Mouse (Mus musculus) A20 (cell line): ENCODE measurements at regions not wholly inside any gene's neighbourhood (a gene's known extent, or its start where the extent isn't known, plus 50 kb on each side); places are given as distances from the start of the nearest gene placed in this dataset.

Experiments used
- DNase-seq: peaks from one replicate; pipeline ENCODE4 v3.0.0-alpha.2; 2011; ENCODE audit warnings: low read depth, low spot score

DNA sequence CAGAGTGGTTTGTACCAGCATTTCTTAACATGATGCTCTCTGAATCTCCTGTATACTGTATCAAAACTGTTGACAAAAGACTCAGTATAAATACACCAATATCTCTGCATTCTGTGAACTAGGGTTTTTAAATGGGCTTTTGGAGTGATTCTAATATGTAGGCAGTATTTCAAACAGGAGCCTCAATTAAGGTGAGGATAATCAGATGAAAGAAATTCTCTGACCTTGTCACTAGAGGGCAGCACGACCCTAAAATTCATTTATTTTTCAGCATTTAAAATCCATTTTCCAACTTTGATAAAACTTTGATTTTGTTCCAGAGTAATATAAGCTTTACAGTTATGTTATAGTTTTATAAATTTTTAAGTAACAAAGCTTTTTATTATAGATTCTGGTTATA is 114.5 kb downstream of the Rfx6 start:
- DNase-seq = peak; percentile 28

DNA sequence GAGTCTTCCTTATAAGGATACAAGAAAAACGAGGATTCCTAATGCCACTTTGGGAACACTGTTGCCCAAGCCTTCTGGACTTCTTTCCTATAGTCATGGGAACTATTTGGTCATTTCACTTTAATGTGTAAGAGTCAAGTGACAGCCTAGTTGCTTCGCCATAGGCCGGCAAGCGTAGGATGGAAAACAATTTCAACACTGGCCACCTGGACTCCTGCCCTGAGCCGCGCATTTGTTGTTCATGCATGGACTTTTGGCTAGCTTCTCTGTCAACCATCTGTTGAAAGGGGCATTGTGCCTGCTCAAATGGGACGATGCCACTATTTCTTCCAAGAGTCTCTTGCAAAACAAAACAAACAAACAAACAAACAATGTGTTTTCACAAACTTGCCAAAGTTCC is 116.3 kb downstream of the Rfx6 start:
- DNase-seq = no peak

DNA sequence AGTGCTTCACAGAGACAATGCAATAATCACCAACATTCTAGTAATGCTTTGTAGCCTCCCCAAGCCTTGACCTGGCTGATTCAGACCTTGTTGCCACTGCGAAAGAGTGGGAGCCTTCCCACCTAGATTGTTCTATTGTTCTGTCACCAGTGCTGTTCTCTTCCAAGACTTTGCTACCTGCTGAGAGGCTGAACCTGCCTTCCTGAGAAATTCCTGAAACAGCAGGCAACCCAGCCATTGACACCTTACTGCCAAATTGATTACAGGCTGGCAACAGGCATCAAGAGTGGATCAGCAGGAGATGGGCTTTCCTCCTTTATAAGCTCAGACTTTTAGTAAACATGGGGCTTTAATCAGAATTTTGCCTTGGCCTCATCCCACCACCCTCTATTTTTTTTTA is 139.1 kb downstream of the Rfx6 start:
- no peak for DNase-seq

DNA sequence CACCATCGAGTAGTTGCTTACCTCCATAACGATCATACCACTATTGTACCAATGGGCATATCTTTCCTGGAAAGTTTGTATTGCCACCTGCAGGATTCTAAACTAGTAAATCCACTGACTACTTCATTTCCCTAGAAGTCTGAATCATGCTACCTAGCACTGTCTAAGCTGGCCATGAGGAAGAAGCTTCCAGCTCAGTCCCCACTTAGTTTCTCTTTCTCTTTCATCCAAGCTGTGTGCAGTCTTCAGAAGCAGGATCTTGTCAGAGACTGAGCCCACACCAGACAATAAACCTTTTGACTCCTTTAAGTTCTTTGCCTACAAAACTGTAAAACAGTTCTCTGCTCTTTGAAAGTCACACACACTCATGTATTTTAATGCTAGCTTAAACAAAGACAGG is 146.3 kb downstream of the Rfx6 start:
- DNase-seq = peak; percentile 45

DNA sequence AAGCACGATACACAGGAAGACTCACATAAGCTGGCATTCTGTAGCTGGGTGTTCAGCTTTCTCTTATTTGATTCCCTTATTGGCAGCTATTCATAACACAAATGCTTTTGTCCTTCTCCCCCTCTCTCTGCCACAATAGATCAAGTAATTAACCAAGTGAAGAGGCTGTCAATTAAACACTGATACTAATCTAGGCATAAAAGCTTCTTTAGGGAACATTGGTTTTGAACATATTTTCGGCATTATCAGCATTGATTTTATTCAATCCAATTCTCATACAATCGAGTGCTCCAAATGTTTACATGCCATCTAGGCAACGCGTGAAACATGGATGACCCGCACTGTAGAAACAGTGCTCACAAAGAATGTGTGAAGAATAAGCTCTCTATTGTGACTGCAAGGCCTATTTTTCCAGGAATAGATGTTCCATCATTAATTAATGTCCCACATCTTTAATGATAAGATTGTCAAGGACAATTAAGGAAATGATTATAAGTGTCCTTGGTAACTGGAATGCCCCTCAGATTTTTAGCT is 148.9 kb downstream of the Rfx6 start:
- no peak for DNase-seq

DNA sequence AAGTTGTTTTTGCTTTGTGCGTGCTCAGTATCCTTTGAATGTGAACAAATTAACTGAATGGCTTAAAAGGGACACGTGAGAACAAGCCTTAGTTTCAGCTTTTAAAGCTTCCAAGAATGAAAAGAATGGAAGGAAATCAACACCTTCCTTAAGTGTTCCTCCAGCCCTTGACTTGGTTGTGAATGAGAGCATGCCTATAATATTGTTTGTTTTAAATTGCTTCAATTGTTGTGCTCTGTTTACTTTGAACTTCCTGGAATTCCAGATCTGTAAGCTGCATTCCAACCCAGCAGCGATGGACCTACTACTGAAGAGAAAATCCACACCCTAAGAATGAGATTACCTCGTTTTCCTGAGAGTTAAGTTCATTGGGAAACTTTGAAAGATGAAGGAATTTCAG is 154.9 kb downstream of the Rfx6 start:
- DNase-seq = no peak

DNA sequence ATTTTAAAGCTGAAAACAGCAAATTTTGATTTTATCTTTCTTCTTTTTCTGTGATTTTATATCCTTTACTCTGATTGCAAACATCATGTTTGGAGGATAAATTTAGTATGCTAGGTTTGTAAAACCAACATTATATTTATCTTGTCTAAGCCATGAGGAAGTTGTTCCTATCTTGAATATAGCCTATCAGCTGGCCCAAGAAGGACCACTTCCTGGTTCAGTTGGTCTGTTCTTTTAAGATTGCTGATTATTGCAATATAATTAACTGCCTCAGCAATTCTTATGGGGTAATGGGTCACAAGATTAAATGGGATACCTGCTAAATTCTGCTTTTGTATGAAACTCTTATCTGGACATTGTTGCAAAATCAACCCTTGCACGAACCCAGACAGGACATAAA is 165.5 kb downstream of the Rfx6 start:
- DNase-seq = no peak

DNA sequence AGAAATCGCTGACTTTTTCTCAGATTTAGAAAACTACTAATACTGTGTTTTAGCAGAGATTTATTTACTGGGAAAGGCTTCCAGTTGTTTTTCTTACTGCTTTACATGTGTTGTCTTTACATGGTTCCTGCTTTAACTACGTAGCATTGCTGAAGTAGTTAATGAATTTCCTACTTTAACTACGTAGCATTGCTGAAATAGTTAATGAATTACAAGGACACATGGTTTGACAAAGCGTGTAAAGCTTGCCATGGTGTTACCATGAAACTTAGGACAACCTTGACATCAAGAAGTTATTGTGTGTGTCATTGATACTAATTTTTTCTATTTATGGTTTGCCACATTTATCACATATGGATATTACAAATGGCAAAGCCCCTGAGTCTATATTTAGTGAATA is 168.7 kb downstream of the Rfx6 start:
- no peak for DNase-seq

DNA sequence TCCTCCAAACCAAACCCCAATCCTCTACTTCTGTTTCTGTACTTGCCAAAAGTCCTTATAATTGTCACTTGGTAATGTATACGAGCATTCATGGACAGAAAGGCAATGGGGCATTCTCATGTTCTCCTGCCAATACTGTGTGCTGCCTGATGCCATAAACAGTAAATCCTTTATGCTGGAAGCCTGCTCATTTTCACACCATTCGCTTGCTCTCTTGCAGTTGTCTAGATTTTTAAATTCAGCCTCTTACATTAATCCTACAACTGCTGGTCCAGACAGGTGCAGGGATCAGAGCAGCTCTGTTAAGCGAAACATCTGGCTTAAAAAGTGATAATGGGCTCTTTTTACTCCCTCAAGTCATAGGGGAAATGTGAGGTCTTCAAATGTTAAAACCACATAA is 152.9 kb upstream of the Vgll2 start:
- DNase-seq = no peak

DNA sequence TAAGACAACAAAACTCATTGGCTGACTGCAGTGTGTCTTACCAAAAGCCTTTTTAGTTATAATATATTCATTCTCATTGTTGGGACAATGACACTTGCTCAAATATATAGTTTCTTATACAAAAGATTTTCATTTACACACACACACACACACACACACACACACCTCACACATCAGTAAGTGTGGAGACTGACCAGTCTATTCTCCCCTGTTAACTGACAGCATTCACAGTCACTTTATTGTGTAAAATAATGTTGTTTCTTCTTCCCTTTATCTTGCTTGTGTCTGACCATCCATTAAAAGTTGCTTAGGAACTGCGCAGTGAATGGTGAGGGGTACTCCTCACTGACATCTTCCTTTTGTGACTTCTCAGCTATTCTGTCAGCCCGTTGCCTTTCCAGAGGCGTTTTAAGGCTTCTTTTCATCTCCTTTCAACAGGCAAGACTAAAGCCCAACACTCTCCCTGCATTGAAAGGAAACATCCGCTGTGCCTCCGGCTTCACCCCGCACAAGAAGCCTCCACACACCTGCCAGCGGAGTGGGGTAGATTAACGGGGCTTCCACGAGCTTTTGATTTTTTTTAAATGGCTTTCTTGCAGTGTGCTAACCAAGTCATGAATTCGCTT is 111.1 kb upstream of the Vgll2 start:
- DNase-seq = no peak

DNA sequence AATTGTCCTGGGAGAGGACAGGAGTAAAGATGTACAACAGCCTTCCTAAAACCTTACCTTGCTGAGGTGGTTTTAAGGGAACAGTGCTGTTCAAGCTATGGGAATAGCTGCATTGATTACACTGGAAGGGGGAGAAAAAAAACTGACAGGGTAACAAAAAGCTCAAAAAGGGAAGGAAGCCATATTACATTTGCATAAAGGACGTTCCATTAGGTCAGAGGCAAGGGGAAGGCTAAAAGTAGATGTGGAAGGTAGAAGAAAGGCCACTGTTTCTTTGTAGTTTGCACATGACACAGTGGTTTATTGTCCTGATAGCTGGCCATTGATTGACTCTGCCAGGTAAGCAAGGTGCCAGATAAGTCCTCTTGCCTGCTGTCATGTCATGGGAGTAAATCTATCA is 110.2 kb upstream of the Vgll2 start:
- DNase-seq = no peak

DNA sequence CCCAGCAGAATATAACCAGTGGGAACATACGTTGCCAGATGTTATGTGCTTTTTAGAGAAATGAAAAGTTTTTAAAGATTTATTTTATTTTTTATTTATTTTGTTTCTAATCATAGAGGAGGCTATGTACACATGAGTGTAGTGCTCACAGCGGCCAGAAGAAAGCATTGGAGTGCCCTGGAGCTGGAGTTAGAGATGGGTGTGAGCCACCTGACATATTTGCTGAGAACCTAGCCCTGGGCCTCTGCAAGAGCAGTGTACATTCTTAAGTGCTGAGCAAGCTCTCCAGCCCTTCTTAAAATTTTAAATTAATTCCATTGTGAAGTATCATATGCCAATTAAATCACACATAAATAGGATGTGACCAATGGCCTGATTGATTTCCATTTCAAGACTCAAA is 95.7 kb upstream of the Vgll2 start:
- DNase-seq = no peak

DNA sequence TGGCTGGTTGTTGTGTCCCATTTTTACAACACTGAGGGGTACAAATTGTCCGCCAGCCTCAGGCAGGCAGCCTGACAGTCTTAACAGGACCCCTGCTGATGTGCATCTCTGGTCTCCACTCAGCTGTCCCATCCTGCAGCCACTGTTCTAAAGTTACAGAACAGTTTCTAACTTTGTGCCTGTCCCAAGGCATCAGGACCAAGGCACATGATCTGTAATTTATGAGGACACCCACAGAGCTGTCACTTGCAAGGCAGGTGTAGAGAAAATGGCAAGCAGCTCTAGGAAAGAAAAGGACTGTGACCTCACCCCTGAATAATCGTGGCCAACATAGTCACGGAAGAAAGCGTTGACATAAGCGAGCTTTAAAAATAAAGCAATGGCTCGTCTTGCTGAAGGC is 93.0 kb upstream of the Vgll2 start:
- DNase-seq = no peak

DNA sequence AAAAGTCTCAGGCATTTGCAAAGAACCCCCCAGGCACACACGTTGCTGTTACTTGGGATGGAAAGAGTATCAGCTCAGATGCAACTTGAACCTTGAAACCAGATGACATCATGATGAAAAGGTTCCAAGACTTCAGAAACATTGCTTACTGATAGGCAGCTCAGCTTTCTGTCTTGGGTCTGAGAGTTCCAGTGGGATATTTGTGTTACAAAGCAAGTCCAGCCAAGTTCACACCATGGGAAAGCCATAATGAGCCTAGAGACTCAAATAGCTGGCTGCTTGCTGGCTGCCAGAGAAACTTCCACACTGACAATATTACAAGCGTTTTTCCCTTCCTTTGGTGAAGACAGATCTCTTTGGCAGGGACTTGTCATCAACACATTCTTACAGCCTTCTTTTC is 92.0 kb upstream of the Vgll2 start:
- no peak for DNase-seq

DNA sequence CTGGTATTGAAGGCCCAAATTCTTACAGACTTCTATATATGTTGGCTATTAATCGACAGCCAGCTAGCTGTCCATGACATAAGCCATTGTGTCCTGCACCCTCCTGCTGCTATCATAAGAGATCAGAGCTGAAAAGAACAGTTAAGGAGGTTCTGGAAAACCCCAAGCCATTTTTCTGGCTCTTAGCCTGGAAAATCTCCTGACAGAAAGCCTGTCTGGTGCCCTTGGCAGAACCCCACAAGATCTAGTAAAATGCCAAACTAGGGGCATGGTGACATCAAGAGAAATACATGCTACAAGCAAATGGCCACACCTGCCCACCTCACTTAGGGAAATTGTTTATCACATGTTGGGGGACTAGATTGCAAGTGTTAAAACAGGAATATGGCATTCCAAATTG is 91.6 kb upstream of the Vgll2 start:
- DNase-seq = no peak

DNA sequence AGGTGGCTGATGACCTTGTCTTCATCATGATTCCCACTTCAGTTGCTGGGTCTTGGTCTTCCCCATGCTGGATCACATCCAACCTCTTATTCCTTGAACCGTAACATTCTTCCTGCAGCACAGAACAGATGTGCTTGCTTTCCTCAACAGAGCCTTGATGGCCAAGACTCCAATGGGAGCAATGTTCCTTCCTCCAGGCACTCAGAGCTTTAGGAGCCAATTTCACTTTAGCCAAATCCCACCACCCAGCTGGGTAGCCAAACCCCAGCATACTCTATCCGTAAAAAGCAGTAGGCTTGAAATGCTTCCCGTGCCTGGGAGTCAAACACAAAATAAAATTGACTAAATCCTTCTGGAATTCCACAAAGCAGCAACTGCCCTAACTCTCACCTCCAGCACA is 86.8 kb upstream of the Vgll2 start:
- no peak for DNase-seq

DNA sequence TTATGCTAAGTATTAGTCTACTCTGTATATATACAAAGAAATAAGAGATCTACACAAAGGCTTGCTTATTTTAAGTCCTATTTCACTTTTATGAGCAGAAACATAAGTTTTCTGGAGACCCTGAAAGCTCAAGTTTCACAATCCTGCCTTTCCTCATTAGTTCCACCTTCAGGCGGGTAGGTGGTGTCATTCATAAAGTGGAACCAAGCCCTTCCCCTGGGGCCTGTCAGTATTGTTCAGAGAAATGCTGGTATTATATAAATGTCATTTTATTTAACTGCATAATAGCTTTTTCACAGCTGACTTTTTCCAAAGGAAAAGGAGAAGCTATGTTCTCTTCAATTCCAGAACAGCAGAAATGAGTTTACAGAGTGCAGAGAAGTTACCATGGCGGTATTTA is 81.1 kb upstream of the Vgll2 start:
- no peak for DNase-seq

DNA sequence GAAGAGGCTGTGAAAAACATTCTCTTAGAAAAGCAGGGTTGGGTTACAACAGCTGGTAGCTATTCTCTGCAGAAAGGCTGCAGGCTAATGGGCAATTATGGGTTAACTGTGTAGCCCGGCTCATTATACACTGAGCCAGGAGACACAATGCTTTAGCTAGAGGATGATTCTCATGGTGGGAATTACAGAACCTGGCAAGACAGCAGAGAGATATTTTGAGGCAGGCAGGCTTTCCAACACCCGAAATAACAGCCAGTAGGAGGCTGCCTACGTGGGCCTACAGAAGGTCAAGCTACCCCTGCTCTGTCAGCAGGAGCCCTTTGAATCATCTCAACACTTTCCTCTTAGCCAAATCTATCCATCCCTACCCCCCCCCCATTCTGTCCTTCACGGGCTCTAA is 76.6 kb upstream of the Vgll2 start:
- no peak for DNase-seq

DNA sequence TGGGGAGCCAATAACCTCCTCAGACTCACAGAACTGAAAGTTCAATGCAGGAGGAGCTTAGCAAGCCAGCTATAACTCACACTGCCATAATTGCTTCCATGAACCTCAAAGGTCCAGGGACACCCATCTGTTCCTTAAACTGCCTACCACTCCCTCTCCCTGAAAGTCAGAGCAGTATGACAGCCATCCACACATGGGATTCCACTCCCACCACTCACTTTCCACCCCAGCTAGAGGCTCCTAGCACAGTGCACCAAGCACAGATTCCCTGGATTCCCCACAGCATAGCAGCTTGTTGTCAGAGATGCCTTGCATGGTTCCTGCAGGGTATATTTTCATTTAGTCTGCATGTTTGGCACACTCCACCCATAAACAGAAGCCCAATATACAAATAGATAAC is 76.1 kb upstream of the Vgll2 start:
- DNase-seq = no peak

DNA sequence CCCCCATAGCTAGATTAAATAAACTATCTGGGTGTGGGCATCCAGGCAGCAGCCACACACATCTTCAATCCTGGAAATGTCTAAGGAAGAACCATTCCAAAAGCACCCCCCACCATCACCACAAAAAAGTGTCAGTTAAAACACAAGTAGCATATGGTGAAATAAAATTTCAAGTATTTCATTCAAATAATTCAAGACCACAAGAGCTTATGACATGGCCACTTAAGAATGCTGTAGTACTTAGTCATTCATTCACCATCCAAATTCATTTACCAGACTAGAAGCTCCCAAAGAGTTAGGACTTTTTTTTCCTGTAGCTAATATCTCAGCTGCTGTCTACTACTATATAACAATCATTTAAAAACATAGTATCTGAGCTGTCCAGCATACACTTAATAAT is 75.4 kb upstream of the Vgll2 start:
- DNase-seq = no peak

DNA sequence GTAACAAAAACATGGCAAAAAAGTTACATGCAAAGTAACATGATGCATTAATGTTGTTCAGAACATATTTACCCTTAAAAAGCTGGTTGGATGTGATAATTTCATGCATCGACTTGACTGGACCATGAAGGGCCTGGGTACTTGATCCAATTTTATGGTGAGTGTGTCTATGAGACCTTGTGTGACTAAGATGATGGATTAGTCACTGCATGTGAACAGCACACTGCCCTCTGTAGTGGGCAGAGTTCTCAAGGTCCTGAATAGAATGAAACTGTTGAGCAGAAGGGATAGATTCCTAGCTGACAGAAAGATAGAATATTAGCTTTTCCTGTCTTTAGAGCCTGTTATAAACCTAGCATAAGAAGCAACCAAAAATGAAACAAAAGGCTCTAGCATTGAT is 72.3 kb upstream of the Vgll2 start:
- DNase-seq = no peak

DNA sequence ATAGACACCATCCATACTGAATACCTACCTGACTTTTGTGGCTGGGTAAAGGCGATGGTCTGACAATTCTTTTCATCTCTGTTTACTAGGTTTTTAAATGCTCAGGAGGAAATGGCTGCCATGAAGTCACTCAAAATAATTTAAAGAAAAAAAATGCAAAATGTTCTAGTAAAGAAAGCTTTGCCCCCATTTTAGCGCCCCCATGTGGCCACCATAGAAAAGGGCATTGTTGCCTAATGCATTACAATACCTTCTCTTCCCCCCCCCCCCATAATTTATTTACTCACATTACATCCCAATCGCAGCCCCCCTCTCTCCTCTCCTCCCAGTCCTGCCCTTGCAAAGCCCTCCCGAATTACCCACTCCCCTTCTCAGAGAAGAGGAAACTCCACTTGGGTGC is 70.3 kb upstream of the Vgll2 start:
- no peak for DNase-seq

DNA sequence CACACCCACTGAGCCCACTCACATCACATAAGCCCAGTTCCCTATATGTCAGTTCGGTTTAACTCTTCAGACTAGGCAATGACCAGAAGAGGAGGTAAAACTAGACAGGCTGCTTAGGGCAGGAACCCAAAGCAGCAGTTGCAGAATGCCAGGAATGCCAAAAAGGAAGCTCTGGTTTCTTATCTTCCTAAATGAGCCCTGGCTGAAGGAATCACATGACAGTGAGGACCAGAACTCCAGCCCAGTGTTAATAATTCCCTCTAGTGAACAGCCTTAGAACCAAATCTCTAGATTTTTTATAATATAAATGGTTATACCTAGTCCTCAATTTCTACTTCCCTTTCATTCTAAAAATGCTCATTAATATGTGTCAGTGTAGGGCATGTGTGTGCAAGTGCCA is 65.8 kb upstream of the Vgll2 start:
- no peak for DNase-seq

DNA sequence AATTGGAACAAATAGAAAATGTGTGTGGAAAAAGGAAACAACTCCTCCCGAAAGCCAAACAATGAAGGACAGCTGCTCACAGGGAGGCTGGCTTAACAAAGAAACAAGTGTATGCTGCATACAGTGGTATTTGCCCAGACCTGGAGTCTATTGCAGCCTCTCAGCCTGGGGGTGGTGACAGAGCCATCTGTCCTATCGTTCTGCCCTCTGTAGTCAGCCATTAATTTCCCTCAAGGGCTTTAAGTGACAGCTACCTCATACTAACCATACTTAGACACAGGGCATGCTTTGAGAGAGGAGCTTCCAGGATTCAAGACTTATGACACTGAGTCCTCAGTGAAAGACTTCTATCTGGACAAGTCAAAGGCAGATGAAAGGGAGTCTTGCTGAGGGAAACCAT is 60.8 kb upstream of the Vgll2 start:
- no peak for DNase-seq
